Mouse (Mus musculus): Measurements from ENCODE around the gene Olfr860. TPM values are rescaled to one million over a fixed set of nuclear protein-coding genes. Genes with fewer than 3 reads are reported as not detected.
"Not testable (repeated sequence)": the region's sequence is repeated elsewhere in the genome, so short reads cannot be mapped to it uniquely, and the experiment has no call there.

The Olfr860 gene
- total RNA-seq (2015; ENCODE audit: low replicate concordance): not detected in 2 replicates
- total RNA-seq (2017; ENCODE audit: low replicate concordance): not detected in 2 replicates

DNA sequence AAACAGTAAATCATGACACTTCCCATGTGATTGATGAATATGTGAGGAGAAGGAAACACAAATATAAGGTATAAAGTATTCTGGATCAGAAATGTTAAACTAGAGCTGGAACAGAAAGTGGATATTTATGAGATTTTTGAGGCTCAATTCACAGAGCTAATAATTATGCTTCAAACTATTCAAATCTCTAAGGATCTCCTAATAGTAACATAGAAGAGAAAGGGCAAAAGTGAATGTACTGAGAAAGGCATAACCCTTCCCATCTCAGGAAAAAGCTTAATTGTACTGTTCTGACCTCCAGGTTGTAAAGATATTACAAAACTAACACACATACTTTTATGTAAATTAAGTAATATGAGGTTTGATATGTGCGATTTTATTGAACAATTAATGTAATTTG, at the start of gene Olfr860:
Olfr860 (minus strand) TSS at position 101 of the 400 bp plus-strand sequence.
- ATAC-seq (replicated peaks; ENCODE audit: low FRiP score, poor library complexity, severe bottlenecking): no peak

DNA sequence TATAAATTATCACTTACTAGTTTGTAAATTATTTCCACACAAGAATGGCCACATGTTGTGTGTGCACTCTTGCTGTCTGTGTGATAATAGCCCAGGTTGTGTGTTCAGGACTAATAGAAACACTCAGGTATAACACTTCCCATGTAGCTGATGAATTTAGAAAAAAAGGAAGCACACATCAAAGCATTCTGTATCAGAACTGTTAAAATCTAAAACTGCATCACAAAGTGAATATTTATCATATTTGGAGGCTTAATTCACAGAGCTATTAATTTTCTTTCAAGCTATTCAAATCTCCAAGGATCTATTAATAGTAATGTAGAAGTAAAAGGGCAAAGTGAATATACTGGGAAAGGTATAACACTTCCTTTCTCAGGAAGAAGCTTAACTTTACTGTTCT, 38.4 kb upstream of the Olfr860 start, which contains the start of gene Olfr862:
Olfr862 (minus strand) TSS at position 101 of the 400 bp plus-strand sequence.
- no peak for ATAC-seq (replicated peaks; ENCODE audit: low FRiP score, poor library complexity, severe bottlenecking)

DNA sequence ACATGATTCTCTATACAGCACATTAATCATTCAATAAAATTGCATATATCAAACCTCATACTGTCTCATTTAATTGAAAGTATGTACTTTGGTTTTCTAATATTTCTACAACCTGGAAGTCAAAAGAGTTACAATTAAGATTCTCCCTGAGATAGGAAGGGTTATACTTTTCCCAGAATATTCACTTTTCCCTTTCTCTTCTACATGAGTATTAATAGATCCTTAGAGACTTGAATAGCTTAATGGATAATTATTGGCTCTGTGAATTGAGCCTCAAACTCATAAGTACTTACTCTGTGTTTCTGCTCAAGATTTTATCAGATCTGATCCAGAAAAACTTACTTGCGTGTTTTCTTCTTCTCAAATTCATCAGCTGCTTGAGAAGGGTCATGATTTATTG, 44.9 kb downstream of the Olfr860 start, which contains the start of gene Olfr859:
Olfr859 (plus strand) TSS at position 301 of the 400 bp plus-strand sequence.
- not testable (repeated sequence) for ATAC-seq (replicated peaks; ENCODE audit: low FRiP score, poor library complexity, severe bottlenecking)

GRCm38 (mm10) chr9:19803000-19803399, 46.5 kb downstream of the Olfr860 start:
- no peak for ATAC-seq (replicated peaks; ENCODE audit: low FRiP score, poor library complexity, severe bottlenecking)

Other genes starting within 250 kb of the Olfr860 start
- gene Zfp317, start 227.6 kb downstream of the Olfr860 start, total RNA-seq (2015; ENCODE audit: low replicate concordance): 1.3 and 2.3 TPM in 2 replicates
- gene Zfp317, start 227.6 kb downstream of the Olfr860 start, total RNA-seq (2017; ENCODE audit: low replicate concordance): 3.8 and 4.7 TPM in 2 replicates
- gene Olfr857, start 140.3 kb downstream of the Olfr860 start, total RNA-seq (2015; ENCODE audit: low replicate concordance): not detected in 2 replicates
- gene Olfr857, start 140.3 kb downstream of the Olfr860 start, total RNA-seq (2017; ENCODE audit: low replicate concordance): not detected in 2 replicates
- not detected in 2 replicates for gene Olfr58, start 69.5 kb downstream of the Olfr860 start, total RNA-seq (2015; ENCODE audit: low replicate concordance)
- gene Olfr58, start 69.5 kb downstream of the Olfr860 start, total RNA-seq (2017; ENCODE audit: low replicate concordance): not detected in 2 replicates
- not detected in 2 replicates for gene Olfr859, start 44.8 kb downstream of the Olfr860 start, total RNA-seq (2015; ENCODE audit: low replicate concordance)
- gene Olfr859, start 44.8 kb downstream of the Olfr860 start, total RNA-seq (2017; ENCODE audit: low replicate concordance): under 0.01 TPM in 1 of 2 replicates, not detected in the other
- gene Olfr862, start 38.3 kb upstream of the Olfr860 start, total RNA-seq (2015; ENCODE audit: low replicate concordance): not detected in 2 replicates
- not detected in 2 replicates for gene Olfr862, start 38.3 kb upstream of the Olfr860 start, total RNA-seq (2017; ENCODE audit: low replicate concordance)
- not detected in 2 replicates for gene Olfr77, start 67.1 kb upstream of the Olfr860 start, total RNA-seq (2015; ENCODE audit: low replicate concordance)
- 0.56 TPM in 1 of 2 replicates, not detected in the other for gene Olfr77, start 67.1 kb upstream of the Olfr860 start, total RNA-seq (2017; ENCODE audit: low replicate concordance)
- not detected in 2 replicates for gene Olfr866, start 178.3 kb upstream of the Olfr860 start, total RNA-seq (2015; ENCODE audit: low replicate concordance)
- gene Olfr866, start 178.3 kb upstream of the Olfr860 start, total RNA-seq (2017; ENCODE audit: low replicate concordance): not detected in 2 replicates
- gene Olfr867, start 207.8 kb upstream of the Olfr860 start, total RNA-seq (2015; ENCODE audit: low replicate concordance): not detected in 2 replicates
- gene Olfr867, start 207.8 kb upstream of the Olfr860 start, total RNA-seq (2017; ENCODE audit: low replicate concordance): not detected in 2 replicates
- gene Olfr868, start 248.9 kb upstream of the Olfr860 start, total RNA-seq (2015; ENCODE audit: low replicate concordance): not detected in 2 replicates
- not detected in 2 replicates for gene Olfr868, start 248.9 kb upstream of the Olfr860 start, total RNA-seq (2017; ENCODE audit: low replicate concordance)